In the genomic region with DNA sequence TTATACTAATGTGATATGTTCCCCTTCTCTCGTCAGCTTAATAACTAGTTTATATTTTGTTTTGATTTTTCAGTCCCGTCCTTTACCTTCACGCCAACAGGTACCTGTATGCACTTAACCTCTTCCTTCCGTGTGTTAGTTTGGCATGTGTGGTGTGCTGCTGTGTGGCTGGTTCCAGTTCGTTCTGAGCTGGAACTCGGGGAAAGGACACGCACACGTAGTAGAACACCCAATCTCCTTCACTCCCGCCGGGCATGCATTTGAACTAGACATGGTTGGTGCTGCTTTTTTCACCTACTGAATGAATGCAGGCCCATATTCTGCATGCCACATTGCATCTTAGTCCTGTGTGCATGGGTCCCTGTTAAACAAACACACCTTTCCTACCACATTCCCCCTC, we compare ENCODE assay signal across 7 mouse cellular contexts.
"Had no signal": no experiment of that assay in that cellular context is flagged by ENCODE, and none has a peak within 500 bp of the region (broad histone marks: within the 10 kb centered on the region; RNA-seq: fewer than 3 reads in every experiment).

No protein-coding gene starts in this region.

- H3K27ac ChIP-seq: layer of hippocampus, adult 2 months; midbrain, embryonic 13.5 days; neural tube, embryonic 12.5 days had no signal

- H3K9ac ChIP-seq: midbrain, embryonic 13.5 days; neural tube, embryonic 12.5 days had no signal

- H3K4me1 ChIP-seq: neural tube, embryonic 12.5 days had no signal

- DNase-seq: kidney, adult 18-20 months; kidney, postnatal 10 days; kidney, postnatal 4 days had no signal

- H3K4me2 ChIP-seq: liver, embryonic 11.5 days; midbrain, embryonic 13.5 days; neural tube, embryonic 12.5 days had no signal

- ATAC-seq: midbrain, embryonic 13.5 days had no signal

- H3K9me3 ChIP-seq: midbrain, embryonic 13.5 days; neural tube, embryonic 12.5 days had no signal

- H3K27me3 ChIP-seq: midbrain, embryonic 13.5 days; neural tube, embryonic 12.5 days had no signal

- H3K4me3 ChIP-seq: layer of hippocampus, adult 2 months; midbrain, embryonic 13.5 days; neural tube, embryonic 12.5 days had no signal
